Mouse (Mus musculus) spleen, postnatal 36 days (tissue): ENCODE measurements around the gene Gabra5.

Source experiments
- DNase-seq, 2 experiments: peaks; one replicate each; pipeline ENCODE4 v3.0.0; 2022; ENCODE audit warnings: low spot score in 2 of 2, mixed read lengths in 1 of 2

Gabra5 gene

DNA sequence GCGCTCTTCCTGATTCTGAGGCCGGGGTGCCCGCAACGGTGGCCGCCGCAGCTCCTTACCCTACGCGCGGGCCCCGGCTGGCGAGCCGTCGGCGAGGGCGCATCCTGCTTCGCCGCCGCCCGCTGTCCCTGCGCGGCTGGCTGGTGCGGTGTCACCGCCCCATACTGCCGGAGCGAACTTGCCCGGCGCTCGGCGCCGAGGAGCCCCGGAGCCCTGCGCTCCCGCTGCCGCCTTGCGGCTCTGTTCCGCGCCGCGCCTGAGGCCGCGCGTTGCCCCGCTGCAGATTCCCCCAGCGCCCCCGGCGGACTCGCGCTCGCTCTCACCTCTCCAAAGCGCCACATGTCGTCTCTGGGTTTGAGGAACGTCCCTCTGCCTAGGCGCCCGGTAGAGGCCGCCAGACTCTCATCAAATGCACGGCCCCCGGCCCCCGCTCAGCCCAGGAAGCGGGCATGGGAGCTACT, at the start of gene Gabra5:
Gene Gabra5 (minus strand): TSS at position 379 of the 461 bp plus-strand sequence.
- no peak for DNase-seq

DNA sequence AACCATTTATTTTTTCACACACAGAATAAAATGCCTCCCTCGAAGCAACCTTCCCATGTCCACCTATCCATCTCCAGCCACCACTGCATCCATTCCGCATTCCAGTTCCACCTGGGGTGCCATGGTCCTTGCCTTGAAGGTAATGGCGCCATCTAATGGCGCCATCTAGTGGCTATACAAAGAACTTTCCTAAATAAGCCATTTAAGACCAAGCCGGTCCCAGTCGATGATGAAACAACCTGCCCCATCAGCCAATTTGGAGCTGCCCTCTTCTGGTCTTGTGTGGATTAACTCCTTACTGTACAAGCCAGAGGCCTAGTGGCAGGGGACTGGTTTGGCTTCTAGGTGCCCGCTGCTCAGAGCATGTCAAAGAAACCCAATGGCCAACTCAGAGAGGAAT, 28.7 kb upstream of the Gabra5 start:
- DNase-seq = no peak

DNA sequence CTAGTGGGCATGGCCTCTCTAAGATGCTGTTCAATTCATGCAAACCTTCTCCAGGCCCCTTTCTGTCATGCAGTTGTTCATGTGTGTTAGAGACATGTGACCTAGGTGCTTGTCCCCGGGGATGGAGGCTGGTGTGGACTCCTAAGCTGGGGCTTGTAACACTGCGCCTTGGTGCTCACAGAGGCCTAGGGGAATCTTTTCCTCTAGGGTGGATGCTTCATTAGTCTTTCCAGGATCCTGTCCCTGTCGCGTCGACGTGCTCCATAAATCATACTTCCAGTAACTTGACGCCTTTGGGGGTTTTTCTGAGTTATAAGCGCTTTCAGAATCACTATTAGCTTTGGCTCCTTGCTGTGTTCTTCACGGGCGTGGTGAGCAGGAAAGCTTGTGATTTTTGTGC, 22.8 kb upstream of the Gabra5 start:
- DNase-seq = no peak

DNA sequence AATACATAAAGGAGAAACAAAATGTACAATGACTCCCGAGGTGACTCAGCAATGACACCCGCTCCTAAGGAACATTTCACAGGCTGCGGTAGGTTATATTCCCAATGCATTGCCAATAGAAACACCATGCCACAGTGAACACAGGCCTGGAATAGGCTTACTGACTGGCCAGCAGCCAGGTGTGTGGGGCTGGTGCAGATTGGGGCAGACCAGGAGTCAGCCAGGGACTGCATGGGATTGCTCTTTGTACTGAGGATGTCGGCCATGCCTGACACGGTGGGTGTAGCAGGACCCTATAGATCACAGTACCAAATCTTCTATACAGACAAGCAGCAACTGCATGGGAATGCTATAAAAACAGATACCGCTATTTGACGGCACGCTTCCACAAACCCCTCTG, 20.1 kb upstream of the Gabra5 start:
- no peak for DNase-seq

DNA sequence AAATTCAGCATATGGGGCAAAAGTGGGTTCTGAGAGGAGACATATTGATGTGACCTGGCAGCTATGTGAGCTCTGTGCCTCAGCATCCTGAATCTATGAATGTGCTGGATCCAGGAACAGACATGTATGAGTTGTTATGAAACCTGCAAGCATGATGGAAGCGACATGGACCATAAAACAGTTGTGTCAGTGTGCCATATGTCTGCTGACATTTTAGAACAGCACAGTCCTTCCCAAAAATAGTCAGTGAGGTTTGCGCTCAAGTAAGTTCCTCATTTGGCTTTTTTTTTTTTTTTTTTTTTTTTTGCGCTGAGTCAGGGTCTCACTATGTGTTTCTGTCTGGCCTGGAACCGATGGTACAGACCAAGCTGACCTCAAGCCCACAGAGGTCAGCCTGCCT, 19.6 kb upstream of the Gabra5 start:
- DNase-seq = no peak

DNA sequence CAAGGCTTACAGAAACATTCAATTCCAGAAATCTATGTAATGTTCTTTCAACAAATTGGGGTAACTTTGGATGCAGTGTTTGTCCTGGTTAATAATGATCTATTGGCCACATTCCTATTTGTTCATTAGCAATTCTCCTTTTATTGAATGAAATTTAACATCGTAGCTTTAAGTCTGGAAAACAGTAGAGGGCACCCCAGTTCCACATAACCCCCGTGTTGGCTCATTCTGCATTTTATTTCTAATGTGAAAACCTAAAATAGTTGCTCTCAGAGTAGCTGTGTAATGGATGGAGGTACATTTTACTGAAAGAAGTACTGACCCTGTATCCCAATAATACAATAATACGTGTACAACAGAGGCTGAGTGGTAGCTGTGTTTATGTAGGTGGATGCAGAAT, 3.1 kb upstream of the Gabra5 start:
- DNase-seq = no peak

DNA sequence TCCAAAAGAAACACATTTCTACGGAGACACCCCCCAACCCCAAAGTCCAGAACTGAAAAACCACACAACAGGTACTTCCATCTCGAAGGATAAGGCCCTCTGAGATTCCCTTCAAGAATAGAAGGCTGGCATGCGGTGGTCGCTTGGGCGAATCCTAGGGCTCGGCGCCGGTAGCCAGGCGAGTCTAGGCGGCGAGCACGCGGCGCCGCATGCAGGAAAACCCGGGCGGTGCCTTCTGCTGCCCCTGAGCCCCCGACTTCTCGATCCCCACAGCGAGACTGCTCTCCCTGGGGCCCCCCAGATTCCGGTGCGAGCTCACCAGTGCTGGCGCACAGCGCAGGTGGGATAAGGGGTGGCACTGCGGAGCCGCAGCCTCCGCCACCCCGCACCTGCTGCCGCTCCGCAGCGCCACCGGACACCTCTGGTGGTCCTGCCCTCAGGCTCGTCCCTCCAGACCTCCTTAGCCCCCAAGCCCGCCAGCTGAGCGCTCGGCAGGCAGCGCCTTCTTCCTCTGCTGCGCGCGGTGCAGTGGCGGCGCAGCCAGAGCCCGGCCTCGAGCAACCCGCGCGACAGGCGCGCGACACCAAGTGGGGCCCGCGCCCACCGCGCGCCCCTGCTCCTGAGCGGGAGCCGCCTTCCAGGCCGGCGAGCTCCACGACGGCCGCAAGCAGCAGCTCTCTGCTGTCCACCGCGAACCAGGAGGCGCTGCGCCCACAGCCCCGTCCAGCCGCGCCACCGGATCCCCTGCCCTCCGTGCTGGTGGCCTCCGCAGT, 813 bp downstream of the Gabra5 start:
- no peak for DNase-seq

DNA sequence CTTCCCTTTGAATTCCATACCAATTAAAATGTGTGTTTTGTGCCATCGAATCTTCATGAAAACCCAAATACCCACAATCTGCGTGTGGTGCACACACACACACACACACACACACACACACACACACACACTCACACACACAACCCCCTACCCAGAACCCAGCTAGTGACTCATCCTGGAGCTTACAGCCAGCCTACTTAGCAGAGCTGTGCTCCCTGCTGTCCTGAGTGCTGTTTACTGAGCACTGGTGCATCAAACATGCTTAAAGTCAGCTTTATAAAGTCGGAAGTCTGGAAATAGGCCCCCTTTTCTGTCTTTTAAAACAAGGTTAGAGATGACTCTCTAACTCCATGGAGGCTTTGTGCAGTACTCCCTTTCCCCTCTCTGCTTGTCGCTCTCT, 7.0 kb downstream of the Gabra5 start:
- no peak for DNase-seq

DNA sequence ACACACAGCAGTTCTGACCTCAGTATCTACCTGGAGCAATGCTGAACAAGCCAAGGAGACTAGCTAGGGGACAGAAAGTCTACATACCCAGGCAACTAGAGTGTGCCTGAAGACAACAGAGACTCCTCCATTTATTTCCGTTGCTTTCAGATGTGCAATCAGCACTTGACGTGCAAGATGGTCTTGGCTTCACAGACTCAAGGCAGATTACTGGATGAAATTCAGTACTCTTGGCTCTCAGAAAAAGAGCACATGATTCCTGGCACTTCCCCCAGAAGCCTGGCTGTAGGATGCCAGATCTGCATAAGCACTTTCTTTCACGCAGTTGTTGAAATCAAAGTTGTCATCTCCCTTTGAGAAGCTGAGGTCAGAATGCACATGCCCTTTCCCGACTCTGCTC, 18.1 kb downstream of the Gabra5 start:
- no peak for DNase-seq

DNA sequence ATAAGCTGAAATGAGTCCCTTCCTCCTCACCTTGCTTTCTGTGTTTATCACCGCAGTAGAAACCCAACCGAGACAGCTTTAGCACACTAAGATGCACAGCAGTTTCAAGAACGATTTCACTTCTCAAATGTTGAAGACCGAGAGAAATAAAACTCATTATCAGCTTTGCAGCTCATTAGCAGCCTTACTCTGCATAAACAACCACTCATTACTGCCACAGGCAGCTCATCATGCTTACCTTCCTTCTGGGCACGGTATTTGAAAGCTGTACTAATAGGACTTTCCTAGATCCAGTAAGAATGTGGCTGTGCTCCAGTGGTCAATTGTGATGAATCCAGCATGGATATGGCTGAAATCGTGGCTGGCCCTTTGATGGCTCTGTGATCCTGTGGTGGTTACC, 23.0 kb downstream of the Gabra5 start:
- no peak for DNase-seq

DNA sequence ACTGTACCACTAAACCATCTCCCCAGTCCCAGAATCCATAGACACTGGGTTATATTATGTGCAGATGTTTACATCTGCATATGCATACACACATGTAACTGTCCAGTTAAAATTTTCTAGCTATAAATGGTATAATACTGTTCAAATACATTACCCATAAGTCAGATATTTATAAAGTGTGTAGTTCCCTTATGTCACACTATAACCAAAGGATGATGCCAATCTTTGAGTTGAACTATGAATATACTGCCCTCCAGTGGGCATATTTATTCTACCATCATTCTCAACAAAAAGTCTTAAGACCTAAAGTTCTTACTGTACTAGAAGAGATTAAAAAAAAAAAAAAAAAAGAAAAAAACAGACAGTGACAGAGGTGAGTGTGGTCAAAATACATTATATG, 27.0 kb downstream of the Gabra5 start:
- no peak for DNase-seq

DNA sequence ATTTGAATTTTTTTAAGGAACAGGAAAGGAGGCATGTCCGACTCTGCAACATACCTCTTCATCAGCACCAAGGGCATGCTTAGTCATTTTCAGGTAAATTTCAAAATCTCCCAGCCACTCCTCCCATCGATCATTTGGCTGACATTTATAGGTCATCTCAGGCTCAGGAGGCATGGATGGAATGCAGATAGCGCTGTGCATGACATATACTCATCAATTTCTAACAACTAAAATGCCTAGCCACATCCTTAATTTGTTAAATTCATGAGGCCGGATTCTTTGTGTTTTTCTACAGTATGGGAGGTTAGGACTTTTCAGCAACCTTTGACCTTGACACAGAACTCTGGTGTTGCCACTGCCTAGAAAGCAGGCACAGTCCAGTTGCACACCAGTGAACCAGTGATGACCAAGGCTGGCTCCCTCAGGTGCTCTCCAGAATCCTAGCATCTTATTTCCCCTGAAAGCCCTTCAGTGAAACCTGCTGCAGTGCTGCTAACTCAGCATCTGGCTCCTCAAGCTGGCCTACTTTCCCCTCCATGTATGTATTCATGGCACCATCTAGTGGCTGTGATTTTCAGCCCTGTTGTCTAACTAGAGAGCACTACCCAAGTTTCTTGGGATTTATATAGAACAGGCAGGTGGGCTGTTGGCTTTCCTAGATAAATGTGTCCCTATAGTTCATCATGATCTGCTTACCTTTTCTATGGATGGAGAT, 35.9 kb downstream of the Gabra5 start:
- no peak for DNase-seq

DNA sequence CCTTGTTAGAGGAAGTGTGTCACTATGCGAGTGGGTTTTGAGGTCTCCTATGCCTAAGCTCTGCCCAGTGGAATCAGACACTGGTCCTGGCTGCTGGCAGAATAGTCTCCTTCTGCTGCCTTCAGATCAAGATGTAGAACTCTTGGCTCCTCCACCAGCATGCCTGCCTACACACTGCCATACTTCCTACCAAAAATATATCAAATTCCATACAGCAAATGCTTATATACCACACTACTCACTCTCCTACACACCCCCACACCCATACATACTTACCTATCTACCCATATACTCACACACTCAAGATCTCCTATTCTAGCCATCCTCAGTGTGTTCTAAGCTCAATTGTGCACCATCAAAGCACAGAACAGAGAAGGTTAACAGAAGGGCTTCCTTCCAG, 38.5 kb downstream of the Gabra5 start:
- DNase-seq = no peak

DNA sequence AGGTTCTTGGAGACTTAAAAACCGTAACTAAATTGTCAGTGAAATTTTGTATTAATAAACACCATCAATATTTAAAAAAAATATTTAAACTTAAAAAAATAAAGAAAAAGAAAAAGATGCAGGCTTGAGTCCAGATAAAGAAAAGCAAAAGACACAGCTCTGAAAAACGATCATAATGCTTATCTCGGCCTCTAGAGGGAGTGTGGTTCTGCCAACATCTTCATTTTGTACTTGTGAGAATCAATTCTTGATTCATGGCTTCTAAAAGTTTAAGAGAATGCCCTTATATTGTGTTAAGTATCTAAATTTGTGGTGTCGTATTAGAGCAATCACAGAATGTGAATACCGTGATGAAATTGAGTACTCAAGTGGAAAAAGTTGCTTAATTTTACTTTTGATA, 49.5 kb downstream of the Gabra5 start:
- no peak for DNase-seq

DNA sequence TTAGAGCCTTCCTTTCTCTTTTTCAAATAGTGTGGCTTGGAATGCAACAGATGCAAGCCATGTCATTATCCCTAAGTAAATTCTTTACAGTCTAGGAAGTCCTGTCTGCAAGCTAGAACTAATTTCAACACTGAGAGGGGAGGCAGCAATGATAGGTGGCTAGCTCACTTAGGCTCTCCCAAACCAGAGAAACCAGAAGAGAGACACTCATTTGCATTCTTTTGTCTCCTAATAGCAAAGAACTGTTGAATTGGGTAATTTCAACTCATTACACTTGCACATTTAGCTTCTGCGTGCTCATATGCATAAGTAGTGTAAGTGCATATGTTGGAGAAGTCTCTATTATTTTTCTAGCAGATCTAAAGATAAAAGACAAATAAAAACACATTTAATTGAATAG, 61.6 kb downstream of the Gabra5 start:
- DNase-seq = no peak

DNA sequence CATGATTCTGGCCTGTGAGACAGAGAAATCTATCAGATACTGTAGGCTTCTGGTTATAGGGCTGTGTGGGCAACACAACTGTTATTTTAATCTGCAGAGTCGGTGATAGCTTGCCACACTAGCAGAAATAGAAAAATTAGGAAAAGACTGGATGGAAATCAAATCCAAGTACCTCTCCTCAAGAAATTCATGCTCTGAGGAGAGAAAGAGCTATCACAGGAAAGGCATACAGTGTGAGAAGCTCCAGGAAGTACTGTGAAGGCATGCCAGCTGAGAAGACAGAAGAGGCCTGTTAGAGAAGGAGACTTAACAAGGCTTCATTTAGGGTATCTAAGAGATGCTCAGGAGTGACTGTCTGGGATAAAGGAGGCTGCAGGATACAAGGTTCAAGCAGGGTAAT, 87.2 kb downstream of the Gabra5 start:
- DNase-seq = no peak

DNA sequence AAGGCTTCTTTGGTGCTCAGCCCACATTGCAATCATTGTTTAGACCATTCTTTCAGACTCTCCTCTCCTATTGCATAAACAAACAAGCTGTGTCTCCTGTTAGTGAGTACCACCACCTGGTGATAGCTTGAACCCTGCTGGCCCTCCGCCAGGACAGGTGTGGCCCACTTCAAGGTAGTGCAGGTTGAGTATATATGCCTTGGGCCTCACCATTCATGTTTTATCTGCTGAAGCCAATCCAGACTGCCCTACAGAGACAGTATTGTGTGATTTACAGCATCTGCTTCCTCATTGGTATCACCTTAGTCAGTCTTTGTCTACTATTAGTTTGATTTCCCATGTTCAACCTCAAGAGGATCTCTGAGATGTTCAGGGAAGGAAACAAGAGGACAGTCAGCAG, 88.8 kb downstream of the Gabra5 start:
- no peak for DNase-seq

DNA sequence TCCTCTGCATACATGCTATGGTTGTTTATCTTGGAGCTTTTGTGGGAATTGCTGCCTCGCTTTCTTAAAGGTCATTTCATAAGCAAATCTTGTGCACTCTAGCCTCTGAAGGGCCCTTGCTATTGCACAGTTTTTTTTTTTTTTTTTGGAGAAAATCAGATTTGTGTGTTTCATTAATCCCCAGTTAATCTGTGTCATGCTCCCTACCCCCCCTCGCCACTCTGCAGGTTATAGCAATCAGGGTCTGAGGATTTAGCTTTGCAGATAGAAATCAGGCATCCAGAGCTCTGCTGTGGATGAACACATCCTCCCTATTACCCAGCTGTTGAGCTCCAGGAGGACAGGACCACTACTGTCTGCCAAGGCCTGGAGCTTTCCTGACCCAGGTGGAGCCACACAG, 90.5 kb downstream of the Gabra5 start, which contains the start of gene Gabrb3:
Gene Gabrb3 (plus strand): TSS at position 301 of the 400 bp plus-strand sequence.
- no peak for DNase-seq

DNA sequence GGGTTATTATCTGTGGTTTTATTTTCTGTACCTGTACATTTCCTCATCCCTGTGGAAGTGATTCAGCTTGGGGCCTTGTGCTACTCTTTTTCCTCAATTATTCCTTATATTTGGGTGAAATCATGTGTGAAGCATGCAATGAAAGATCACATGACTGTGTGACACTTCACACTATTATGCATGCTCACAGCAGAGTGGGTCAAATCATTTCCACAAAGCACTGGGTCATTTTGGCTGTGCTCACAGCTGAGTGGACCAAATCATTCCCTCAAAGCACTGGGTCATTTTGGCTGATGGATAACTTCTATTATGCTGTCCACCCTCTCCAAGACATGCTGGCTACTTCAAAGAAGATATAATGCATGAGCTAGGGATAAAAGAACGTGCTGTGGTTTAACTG, 97.0 kb downstream of the Gabra5 start:
- DNase-seq = no peak

DNA sequence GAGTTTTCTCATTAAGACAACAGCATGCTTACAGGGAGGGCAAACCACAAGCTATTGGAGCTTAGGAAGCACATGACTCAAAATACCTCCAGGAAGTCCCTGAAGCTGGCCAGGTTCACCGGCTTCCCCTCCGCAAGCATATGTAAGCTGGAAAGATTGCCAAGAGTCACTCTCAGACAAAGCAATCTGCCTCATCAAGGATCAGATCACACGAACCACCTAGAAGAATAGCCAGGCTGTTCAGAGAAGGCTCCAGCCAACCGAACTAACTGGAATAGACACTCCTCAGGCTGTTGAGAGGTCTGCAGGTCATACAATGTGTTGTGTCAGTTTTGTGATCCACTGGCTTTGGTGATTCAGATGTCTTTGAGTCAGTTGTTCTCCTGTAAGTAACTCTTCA, 98.7 kb downstream of the Gabra5 start:
- no peak for DNase-seq

DNA sequence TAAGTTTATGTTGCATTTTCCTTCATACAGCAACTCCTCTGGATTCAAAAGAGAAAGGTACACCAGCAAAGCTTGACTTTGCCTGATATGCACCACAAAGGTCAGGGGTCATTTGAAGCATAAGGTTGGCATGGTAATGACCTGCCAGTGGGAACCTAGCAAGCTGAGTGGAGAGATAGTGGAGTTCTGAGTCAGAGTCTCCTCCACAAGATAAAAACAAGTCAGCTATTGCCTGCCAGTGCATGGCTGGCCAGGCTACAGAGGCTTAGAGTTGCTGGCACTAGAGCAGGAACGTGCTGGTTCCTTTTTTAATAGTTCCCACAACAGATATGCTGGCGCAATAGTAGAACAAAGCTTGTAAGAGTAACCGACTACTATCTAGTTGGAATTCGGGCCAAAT, 116.3 kb downstream of the Gabra5 start:
- no peak for DNase-seq

DNA sequence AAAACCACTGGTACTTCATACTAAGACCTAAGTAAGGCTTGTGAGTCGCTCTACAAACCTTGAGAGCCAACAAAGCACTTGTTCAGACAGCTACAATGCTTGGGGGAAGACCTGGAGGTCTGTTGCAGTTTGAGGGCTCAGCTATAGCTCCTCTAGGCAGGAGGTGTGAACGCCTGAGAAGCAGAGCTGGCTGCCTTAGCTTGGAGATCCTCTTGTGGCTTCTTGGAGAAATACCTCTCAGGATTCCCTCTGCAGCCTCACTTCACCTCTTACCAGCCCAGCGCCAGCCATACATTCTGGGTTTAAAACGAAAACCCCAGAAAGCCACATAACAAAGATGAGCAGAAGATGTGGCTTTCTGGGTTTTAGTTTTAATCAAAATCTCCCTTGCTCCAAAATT, 119.8 kb downstream of the Gabra5 start:
- no peak for DNase-seq

DNA sequence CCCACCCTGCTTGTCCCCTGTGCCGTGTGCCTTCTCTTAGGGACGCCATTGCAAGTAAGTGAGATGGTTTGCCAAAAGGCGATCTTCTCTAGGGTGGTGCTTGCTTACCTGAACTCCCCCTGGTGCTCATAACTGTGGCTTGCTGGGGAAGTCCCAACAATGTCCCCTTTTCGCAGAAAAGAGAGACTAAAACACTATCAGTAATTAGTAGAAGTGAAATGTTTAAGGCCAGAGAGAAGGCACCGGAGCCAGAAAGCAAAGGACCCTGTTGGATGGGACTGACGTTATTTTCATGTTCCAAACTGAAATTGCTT, 122.6 kb downstream of the Gabra5 start:
- DNase-seq = no peak
